Mouse (Mus musculus) thymus, postnatal 0 days (tissue): ENCODE data around the gene Gm11559. TPM values are rescaled to one million over a fixed set of nuclear protein-coding genes. Genes with fewer than 3 reads are reported as not detected.
"Not testable (repeated sequence)": the region's sequence is repeated elsewhere in the genome, so short reads cannot be mapped to it uniquely, and the experiment has no call there.

ENCODE experiments used
- DNase-seq: peaks from one replicate; pipeline ENCODE4 v3.0.0-alpha.2; 2015; ENCODE audit warnings: low spot score
- polyA plus RNA-seq: library from polyadenylated mRNA; unstranded; fragments of >200 nt; fragmentation: Nextera tagmentation; extraction: Ambion mirVana; gene quantifications from 2 replicates; pipeline ENCODE4 v1.2.1, GENCODE M21; 2015

Gene Gm11559
- polyA plus RNA-seq: not detected in 2 replicates

DNA sequence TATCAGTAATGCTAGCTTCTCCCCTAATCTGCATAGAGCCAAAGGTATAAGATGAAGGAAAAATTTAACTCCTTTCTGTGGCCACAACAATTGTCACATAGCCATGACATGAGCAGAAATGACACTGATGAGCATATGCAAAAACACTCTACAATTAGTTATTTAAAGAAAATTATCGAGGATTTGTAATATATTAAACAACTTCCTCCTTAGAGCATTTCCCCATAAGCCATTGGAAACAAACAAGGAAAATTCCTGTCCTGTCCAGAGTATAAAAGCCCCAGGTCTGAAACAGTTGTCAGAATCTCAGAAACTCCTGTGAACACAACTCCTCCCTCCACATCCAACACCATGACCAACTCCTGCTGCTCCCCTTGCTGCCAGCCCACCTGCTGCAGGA, at the start of gene Gm11559:
Gene Gm11559, plus strand, starts transcription at position 301 of the 400 bp plus-strand sequence.
- not testable (repeated sequence) for DNase-seq

- DNase-seq: not testable (repeated sequence)
Observed at GRCm38 (mm10) chr11:99815566-99815965, 48.7 kb upstream of the Gm11559 start, which contains the start of gene Gm11564. Gene Gm11564, minus strand, starts transcription at chr11:99815666.

- DNase-seq: no peak
Observed at GRCm38 (mm10) chr11:99837966-99838365, 26.3 kb upstream of the Gm11559 start, which contains the start of gene 2300003K06Rik. Gene 2300003K06Rik, minus strand, starts transcription at chr11:99838066.

GRCm38 (mm10) chr11:99842185-99842584, 22.1 kb upstream of the Gm11559 start:
- no peak for DNase-seq

DNA sequence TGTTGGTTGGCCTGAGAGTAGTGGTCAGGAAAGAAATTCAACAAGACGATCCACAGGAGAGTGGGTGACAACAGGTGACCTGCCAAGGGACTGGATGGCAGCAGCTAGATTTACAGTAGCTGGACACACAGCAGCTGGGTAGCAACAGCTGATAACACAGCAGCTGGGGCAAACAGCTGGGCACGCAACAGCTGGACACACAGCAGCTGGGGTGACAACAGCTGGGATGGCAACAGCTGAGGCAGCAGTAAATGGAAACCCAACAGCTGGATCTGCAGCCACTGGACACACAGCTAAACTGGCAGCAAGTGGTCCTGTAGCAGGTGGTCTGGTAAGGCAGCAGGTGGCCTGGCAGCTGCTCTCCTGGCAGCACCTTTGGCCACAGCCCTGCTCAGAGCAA, 17.5 kb upstream of the Gm11559 start:
- DNase-seq: no peak

DNA sequence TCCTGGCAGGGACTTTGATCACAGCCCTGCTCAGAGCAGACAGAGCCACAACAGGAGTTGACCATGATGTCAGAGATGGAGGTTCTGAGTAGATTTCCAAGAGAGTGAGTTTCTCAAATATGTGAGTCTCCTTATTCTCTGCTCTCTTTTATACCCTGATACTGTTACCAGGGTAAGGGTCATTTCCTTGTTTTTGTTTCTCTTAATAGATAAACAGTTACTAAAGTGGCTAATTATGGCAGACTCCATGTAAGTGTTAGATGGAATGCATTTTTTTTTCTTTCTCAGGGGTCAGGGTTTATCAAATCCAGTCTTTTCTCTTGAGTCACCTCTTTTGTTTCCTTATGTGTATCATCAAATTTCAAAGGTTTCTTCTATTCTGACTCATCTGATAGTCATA, 12.8 kb upstream of the Gm11559 start, which contains the start of gene Krtap4-16:
Gene Krtap4-16, minus strand, starts transcription at position 101 of the 400 bp plus-strand sequence.
- DNase-seq: no peak

- DNase-seq: no peak
Observed at GRCm38 (mm10) chr11:99854121-99854520, 10.2 kb upstream of the Gm11559 start.

DNA sequence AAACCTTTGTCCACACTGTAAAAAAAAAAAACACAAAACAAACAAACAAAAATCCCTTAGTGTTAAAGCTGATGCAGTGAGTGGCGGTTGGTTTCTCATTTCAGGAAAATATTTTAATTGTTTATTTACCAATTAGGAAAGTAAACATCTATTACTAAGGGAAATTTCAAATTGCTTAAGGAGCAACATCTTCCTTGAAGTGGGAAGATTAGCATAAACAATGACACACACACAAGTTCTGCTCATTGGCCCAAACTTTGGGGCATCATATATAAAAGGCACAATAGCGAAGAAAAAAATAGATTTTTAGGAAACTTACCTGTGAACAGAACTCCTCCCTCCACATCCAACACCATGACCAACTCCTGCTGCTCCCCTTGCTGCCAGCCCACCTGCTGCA, 6.7 kb upstream of the Gm11559 start, which contains the start of gene Gm11568:
Gene Gm11568, plus strand, starts transcription at position 301 of the 400 bp plus-strand sequence.
- no peak for DNase-seq

DNA sequence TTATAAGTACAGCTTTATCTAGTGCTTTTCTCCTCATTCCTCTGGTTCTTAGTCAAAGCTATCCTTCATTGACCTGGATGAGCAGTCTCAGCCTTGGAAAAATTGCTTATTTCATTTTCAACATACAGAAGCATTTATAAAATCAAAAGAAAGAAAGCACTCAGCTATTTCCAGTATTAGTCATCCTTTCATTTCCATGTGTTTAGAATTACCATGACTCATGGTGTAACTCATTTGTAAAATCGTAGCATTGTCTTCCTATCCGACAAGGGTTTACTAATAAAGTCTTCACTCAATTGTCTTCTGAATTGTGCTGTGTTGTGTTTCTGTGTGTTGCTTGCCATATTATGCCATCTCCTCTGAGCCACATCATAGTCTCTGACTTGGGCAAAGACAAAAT, 5.5 kb upstream of the Gm11559 start:
- no peak for DNase-seq

DNA sequence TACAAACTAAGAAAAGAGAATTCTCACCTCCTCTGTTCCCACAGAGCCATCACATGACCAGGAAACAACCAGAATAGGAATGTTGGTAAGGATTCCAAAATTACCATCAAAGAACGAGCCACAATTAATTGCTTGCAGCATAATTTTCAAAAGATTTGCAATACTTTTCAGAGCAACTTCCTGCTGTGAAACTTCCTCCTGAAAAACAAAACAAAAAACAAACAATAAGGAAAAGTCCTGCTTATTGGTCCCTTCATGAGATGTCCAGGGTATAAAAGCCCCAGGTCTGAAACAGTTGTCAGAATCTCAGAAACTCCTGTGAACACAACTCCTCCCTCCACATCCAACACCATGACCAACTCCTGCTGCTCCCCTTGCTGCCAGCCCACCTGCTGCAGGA, 8.8 kb downstream of the Gm11559 start, which contains the start of gene Krtap9-1:
Gene Krtap9-1, plus strand, starts transcription at position 301 of the 400 bp plus-strand sequence.
- not testable (repeated sequence) for DNase-seq

GRCm38 (mm10) chr11:99878887-99879286, 14.6 kb downstream of the Gm11559 start, which contains the start of gene Gm11567:
Gene Gm11567, plus strand, starts transcription at chr11:99879187.
- DNase-seq: not testable (repeated sequence)

DNA sequence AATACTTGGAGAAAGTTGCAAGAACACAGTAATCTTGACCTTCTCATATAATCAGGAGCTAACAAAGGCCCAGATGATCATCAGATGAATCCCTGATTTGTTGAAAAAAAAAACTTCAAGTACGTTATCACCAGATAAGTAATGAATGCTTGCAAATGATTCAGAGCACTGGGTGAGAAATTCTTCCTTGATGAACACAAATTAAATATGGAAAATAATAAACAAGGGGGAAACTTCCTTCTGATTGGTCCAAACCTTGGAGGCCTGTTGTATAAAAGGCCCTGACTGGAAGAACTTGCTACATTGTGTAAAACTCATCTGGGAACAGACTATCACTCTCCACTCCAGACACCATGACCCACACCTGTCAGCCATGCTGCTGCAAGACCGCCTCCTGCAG, 43.3 kb downstream of the Gm11559 start, which contains the start of gene Krtap31-1:
Gene Krtap31-1, plus strand, starts transcription at position 301 of the 400 bp plus-strand sequence.
- DNase-seq: no peak

DNA sequence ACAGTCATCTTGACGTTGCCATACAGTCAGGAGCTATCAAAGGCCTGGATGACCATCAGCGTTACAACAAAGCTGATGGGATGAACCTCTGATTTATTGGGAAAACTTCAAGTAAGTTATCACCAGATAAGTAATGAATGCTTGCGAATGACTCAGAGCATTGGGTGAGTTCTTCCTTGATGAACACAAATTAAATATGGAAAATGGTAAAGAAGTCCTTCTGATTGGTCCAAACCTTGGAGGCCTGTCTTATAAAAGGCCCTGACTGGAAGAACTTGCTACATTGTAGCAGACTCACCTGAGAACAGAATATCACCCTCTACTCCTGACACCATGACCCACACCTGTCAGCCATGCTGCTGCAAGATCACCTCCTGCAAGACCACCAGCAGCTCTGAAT, 50.2 kb downstream of the Gm11559 start, which contains the start of gene Gm11565:
Gene Gm11565, plus strand, starts transcription at position 301 of the 400 bp plus-strand sequence.
- no peak for DNase-seq

Other genes with a start within 250 kb of the Gm11559 start
- gene Krtap2-4, start 249.6 kb upstream of the Gm11559 start, polyA plus RNA-seq: not detected in 2 replicates
- 0.27 TPM in 1 of 2 replicates, not detected in the other for gene Gm11562, start 244.0 kb upstream of the Gm11559 start, polyA plus RNA-seq
- not detected in 2 replicates for gene Krtap4-1, start 236.2 kb upstream of the Gm11559 start, polyA plus RNA-seq
- not detected in 2 replicates for gene Krtap4-2, start 229.4 kb upstream of the Gm11559 start, polyA plus RNA-seq
- not detected in 2 replicates for gene Krtap4-7, start 220.4 kb upstream of the Gm11559 start, polyA plus RNA-seq
- not detected in 2 replicates for gene Gm11555, start 214.2 kb upstream of the Gm11559 start, polyA plus RNA-seq
- gene Gm11563, start 205.5 kb upstream of the Gm11559 start, polyA plus RNA-seq: not detected in 2 replicates
- gene Krtap4-6, start 198.5 kb upstream of the Gm11559 start, polyA plus RNA-seq: not detected in 2 replicates
- gene Gm14190, start 173.7 kb upstream of the Gm11559 start, polyA plus RNA-seq: not detected in 2 replicates
- not detected in 2 replicates for gene Gm14180, start 130.2 kb upstream of the Gm11559 start, polyA plus RNA-seq
- not detected in 2 replicates for gene Gm11595, start 91.6 kb upstream of the Gm11559 start, polyA plus RNA-seq
- not detected in 2 replicates for gene Krtap4-8, start 83.8 kb upstream of the Gm11559 start, polyA plus RNA-seq
- not detected in 2 replicates for gene Krtap4-9, start 79.3 kb upstream of the Gm11559 start, polyA plus RNA-seq
- gene Gm11596, start 71.0 kb upstream of the Gm11559 start, polyA plus RNA-seq: not detected in 2 replicates
- not detected in 2 replicates for gene Gm11569, start 65.5 kb upstream of the Gm11559 start, polyA plus RNA-seq
- not detected in 2 replicates for gene Gm11554, start 60.0 kb upstream of the Gm11559 start, polyA plus RNA-seq
- gene Krtap4-13, start 54.6 kb upstream of the Gm11559 start, polyA plus RNA-seq: not detected in 2 replicates
- not detected in 2 replicates for gene Gm11564, start 48.8 kb upstream of the Gm11559 start, polyA plus RNA-seq
- gene 2300003K06Rik, start 26.4 kb upstream of the Gm11559 start, polyA plus RNA-seq: not detected in 2 replicates
- gene Krtap4-16, start 12.9 kb upstream of the Gm11559 start, polyA plus RNA-seq: not detected in 2 replicates
- not detected in 2 replicates for gene Gm11568, start 6.6 kb upstream of the Gm11559 start, polyA plus RNA-seq
- gene Krtap9-1, start 8.9 kb downstream of the Gm11559 start, polyA plus RNA-seq: not detected in 2 replicates
- not detected in 2 replicates for gene Gm11567, start 14.7 kb downstream of the Gm11559 start, polyA plus RNA-seq
- gene Krtap31-1, start 43.4 kb downstream of the Gm11559 start, polyA plus RNA-seq: not detected in 2 replicates
- 0.14 TPM in 1 of 2 replicates, not detected in the other for gene Gm11565, start 50.3 kb downstream of the Gm11559 start, polyA plus RNA-seq
- not detected in 2 replicates for gene Krtap31-2, start 71.8 kb downstream of the Gm11559 start, polyA plus RNA-seq
- gene Krtap9-5, start 84.0 kb downstream of the Gm11559 start, polyA plus RNA-seq: not detected in 2 replicates
- gene Krtap29-1, start 114.6 kb downstream of the Gm11559 start, polyA plus RNA-seq: not detected in 2 replicates
- not detected in 2 replicates for gene Krtap16-1, start 122.1 kb downstream of the Gm11559 start, polyA plus RNA-seq
- 0.23 TPM in 1 of 2 replicates, not detected in the other for gene Krtap17-1, start 129.5 kb downstream of the Gm11559 start, polyA plus RNA-seq
- 0.10 and 0.29 TPM in 2 replicates for gene Krt33a, start 151.7 kb downstream of the Gm11559 start, polyA plus RNA-seq
- gene Krt33b, start 165.4 kb downstream of the Gm11559 start, polyA plus RNA-seq: 0.26 and 0.30 TPM in 2 replicates
- 0.10 TPM in 1 of 2 replicates, not detected in the other for gene Krt34, start 177.1 kb downstream of the Gm11559 start, polyA plus RNA-seq
- gene Krt31, start 186.1 kb downstream of the Gm11559 start, polyA plus RNA-seq: 0.12 and 0.14 TPM in 2 replicates
- gene Krt32, start 223.8 kb downstream of the Gm11559 start, polyA plus RNA-seq: 0.13 and 0.18 TPM in 2 replicates
- 0.06 and 0.16 TPM in 2 replicates for gene Krt35, start 231.8 kb downstream of the Gm11559 start, polyA plus RNA-seq
- 0.24 and 0.29 TPM in 2 replicates for gene Krt36, start 241.2 kb downstream of the Gm11559 start, polyA plus RNA-seq